Comparison of ENCODE assay signal across 11 mouse cellular contexts in the genomic region with DNA sequence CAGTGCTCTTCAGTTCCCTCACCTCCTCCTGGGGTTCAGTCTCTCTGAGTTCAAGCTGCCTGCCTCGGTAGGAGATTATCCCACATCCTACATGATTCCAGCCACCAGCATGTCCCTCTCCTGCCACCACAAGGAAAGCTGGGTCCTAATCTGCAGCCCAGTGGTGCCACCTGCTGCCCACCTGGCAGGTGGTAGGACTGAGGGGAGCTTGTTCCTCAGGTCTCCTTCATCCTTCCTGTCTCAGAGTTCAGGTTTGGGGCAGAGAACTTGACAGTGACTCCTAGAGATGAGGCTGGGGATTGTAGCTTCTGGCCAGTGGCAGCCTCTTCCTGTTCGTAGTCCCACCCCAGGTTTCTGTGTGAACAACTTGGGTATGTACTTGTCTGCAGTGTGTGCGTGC. TPM values are rescaled to one million over a fixed set of nuclear protein-coding genes. Genes with fewer than 3 reads are reported as not detected.
DNase-seq lines count a peak whose midpoint lies in the region; ATAC-seq and TF ChIP-seq lines count a peak whose summit lies in the region.
"Had no signal": no experiment of that assay in that cellular context is flagged by ENCODE, and none has a peak within 500 bp of the region (broad histone marks: within the 10 kb centered on the region; RNA-seq: fewer than 3 reads in every experiment).

No protein-coding gene starts in this region.

- H3K36me3 ChIP-seq in intestine, postnatal 0 days (ENCODE audit: control insufficient read depth, insufficient read depth), result no peaks in the 10 kb centered on the region
- no peaks in the 10 kb centered on the region for H3K36me3 ChIP-seq in small intestine, adult 2 months (ENCODE audit: control insufficient read depth, insufficient read depth, low read length)
- H3K36me3 ChIP-seq: G1E; liver, embryonic 15.5 days had no signal

- no peak for DNase-seq in gastrocnemius, adult 2 months
- no peak for DNase-seq in gastrocnemius, postnatal 14 days
- peak; percentile 33 for DNase-seq in right cerebral cortex, adult 18-20 months
- DNase-seq in right cerebral cortex, postnatal 36 days (ENCODE audit: low spot score in 2 of 2), result no peak
- DNase-seq in neural tube, embryonic 10.5 days (ENCODE audit: extremely low spot score, low spot score), result no peak
- DNase-seq in layer of hippocampus, postnatal 25 days (ENCODE audit: extremely low spot score in 1 of 2, low spot score in 1 of 2), result no peak

- H3K27ac ChIP-seq in gastrocnemius, adult 2 months, result no peak overlapping the region
- H3K27ac ChIP-seq in intestine, postnatal 0 days (ENCODE audit: low read depth, low read length), result no peak overlapping the region
- H3K27ac ChIP-seq in small intestine, adult 2 months (ENCODE audit: insufficient read depth, low read depth, low read length), result no peak overlapping the region
- H3K27ac ChIP-seq: liver, embryonic 15.5 days had no signal

- no peak for TF ChIP-seq POLR2A in small intestine, adult 2 months (IDR thresholded peaks at IDR 0.05; ENCODE audit: low read depth, low read length)

- no peak overlapping the region for H3K4me3 ChIP-seq in gastrocnemius, adult 2 months
- H3K4me3 ChIP-seq in intestine, postnatal 0 days (ENCODE audit: low read depth, low read length), result no peak overlapping the region
- H3K4me3 ChIP-seq in small intestine, adult 2 months (ENCODE audit: low read depth, low read length), result no peak overlapping the region
- H3K4me3 ChIP-seq: liver, embryonic 15.5 days had no signal

- H3K9me3 ChIP-seq in intestine, postnatal 0 days (ENCODE audit: control insufficient read depth), result no peaks in the 10 kb centered on the region
- H3K9me3 ChIP-seq: liver, embryonic 15.5 days had no signal

- no peak overlapping the region for H3K9ac ChIP-seq in intestine, postnatal 0 days (ENCODE audit: low read depth, low read length)
- H3K9ac ChIP-seq: liver, embryonic 15.5 days had no signal

- no peaks in the 10 kb centered on the region for H3K27me3 ChIP-seq in intestine, postnatal 0 days (replicated peaks; ENCODE audit: control insufficient read depth, insufficient read depth, low read length)
- H3K27me3 ChIP-seq in small intestine, adult 2 months (ENCODE audit: control insufficient read depth, insufficient read depth, low read length), result no peaks in the 10 kb centered on the region
- H3K27me3 ChIP-seq: liver, embryonic 15.5 days had no signal

- no peak overlapping the region for H3K4me2 ChIP-seq in intestine, postnatal 0 days (replicated peaks; ENCODE audit: low read depth)
- H3K4me2 ChIP-seq: liver, embryonic 15.5 days had no signal

- TF ChIP-seq CTCF in gastrocnemius, adult 2 months (IDR thresholded peaks at IDR 0.05), result peak; percentile 59
- TF ChIP-seq CTCF in intestine, postnatal 0 days (IDR thresholded peaks at IDR 0.05; ENCODE audit: low read depth), result peak; percentile 81
- TF ChIP-seq CTCF in small intestine, adult 2 months (IDR thresholded peaks at IDR 0.05; ENCODE audit: extremely low read depth, insufficient read length, insufficient replicate concordance, low read depth, low read length), result peak; percentile 31; the same call in 1 of the 2 replicates

- WGBS in intestine, postnatal 0 days, result 52% methylated on average over 3 of the region's 3 CpGs
- 50% methylated on average over 3 of the region's 3 CpGs for WGBS in small intestine, adult 2 months

- ATAC-seq in intestine, postnatal 0 days, result no peak

- intact Hi-C loops in gastrocnemius, adult 2 months (cut with DNase I), result loop anchor here (2.0 kb wide), 1 partner anchor 46 kb away; no protein-coding TSS in a partner anchor
- intact Hi-C loops in gastrocnemius, postnatal 14 days (cut with DNase I; ENCODE audit: low total_unique reads), result loop anchor here (5.0 kb wide), 1 partner anchor 45 kb away; no protein-coding TSS in a partner anchor

- no peaks in the 10 kb centered on the region for H3K4me1 ChIP-seq in intestine, postnatal 0 days (replicated peaks; ENCODE audit: control insufficient read depth, insufficient read depth, low read length)
- peaks cover 6% of the 10 kb centered on the region for H3K4me1 ChIP-seq in small intestine, adult 2 months (ENCODE audit: control insufficient read depth, insufficient read depth, insufficient read length, low read length)

RNA-seq across cellular contexts. Expression of a gene that starts 17.2 kb away (rescaled TPM):
- 1 to 10 TPM; 1.6 to 2.5 TPM for total RNA-seq in gastrocnemius, adult 2 months (2021)
- 1 to 10 TPM in 1 of 2 experiments, under 1 TPM in 1; 0.69 to 1.4 TPM for total RNA-seq in gastrocnemius, postnatal 14 days (2021)
- 0.40 and 0.61 TPM in 2 replicates for polyA plus RNA-seq in intestine, postnatal 0 days (2015; fragmentation: Nextera tagmentation; extraction: Ambion mirVana)
- polyA plus RNA-seq in small intestine, adult 2 months (2012; rRNA removed), result 0.61 and 2.5 TPM in 2 replicates
- total RNA-seq in layer of hippocampus, postnatal 25 days (2021), result under 1 TPM; 0.21 to 0.22 TPM
- polyA plus RNA-seq: G1E had no signal

RNA-seq across cellular contexts. Expression of a gene that starts 23.7 kb away (rescaled TPM):
- not detected for total RNA-seq in gastrocnemius, adult 2 months (2021)
- not detected for total RNA-seq in gastrocnemius, postnatal 14 days (2021)
- polyA plus RNA-seq in intestine, postnatal 0 days (2015; fragmentation: Nextera tagmentation; extraction: Ambion mirVana), result 86.1 and 89.0 TPM in 2 replicates
- polyA plus RNA-seq in small intestine, adult 2 months (2012; rRNA removed), result 35.1 and 43.1 TPM in 2 replicates
- not detected for total RNA-seq in layer of hippocampus, postnatal 25 days (2021)

RNA-seq across cellular contexts. Expression of a gene that starts 51.4 kb away (rescaled TPM):
- total RNA-seq in gastrocnemius, adult 2 months (2021), result not detected
- total RNA-seq in gastrocnemius, postnatal 14 days (2021), result not detected
- 0.16 TPM in 2 replicates for polyA plus RNA-seq in intestine, postnatal 0 days (2015; fragmentation: Nextera tagmentation; extraction: Ambion mirVana)
- polyA plus RNA-seq in small intestine, adult 2 months (2012; rRNA removed), result 0.29 and 0.30 TPM in 2 replicates
- total RNA-seq in layer of hippocampus, postnatal 25 days (2021), result under 1 TPM; 0.42 to 0.71 TPM
- total RNA-seq: G1E; heart, postnatal 25 days had no signal
- polyA plus RNA-seq: G1E; liver, embryonic 15.5 days had no signal

Comparison
In these comparisons a context has a peak if more than half of its experiments do, and no peak if none do; other contexts are left out.
1. CTCF ChIP-seq: peak in every context shown above with its lines; median percentile 81 in intestine, postnatal 0 days; 59 in gastrocnemius, adult 2 months; 31 in small intestine, adult 2 months.